Mouse (Mus musculus) fibroblast of lung, adult 2 months (primary cell): ENCODE results near the gene Slc35a3.
"Not testable (repeated sequence)": the region's sequence is repeated elsewhere in the genome, so short reads cannot be mapped to it uniquely, and the experiment has no call there.

Source experiments
- DNase-seq: peaks from one replicate; pipeline ENCODE4 v3.0.0-alpha.2; 2011; ENCODE audit warnings: low read depth

Gene Slc35a3

GRCm38 (mm10) chr3:116712436-116712881 lies at the start of gene Slc35a3:
Gene Slc35a3, minus strand, starts transcription at chr3:116712831.
- no peak for DNase-seq

GRCm38 (mm10) chr3:116752818-116753217 lies 40.2 kb upstream of the Slc35a3 start:
- no peak for DNase-seq

DNA sequence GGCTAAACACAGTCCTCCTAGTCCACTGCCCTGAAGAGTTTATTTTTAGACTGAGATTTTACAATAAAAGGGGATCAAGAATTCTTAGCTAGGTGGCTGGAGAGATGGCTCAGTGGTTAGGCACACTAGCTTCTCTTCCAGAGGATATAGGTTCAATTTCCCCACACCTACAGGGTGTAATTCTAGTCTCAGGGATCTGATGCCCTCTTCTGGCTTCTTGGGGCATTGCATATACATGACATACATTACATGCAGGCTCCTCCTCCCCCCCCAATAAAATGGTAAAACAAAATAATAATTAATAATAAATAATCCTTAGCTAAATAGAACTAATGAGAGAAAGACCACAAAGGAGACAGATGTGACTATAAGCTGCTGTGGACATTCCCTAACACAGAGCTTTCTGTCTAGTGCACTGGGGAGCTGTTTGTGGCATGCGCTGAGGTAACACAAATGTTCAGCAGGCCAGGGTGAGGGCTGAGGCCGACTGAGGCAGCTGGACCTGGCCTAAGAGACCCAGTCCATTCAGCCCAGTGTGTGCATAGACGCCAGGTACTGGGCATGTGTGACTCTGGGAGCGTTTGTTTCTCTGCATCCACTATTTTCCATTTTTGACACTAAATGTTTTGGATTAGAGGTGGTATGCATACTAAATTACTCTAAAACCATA lies 38.7 kb upstream of the Slc35a3 start:
- peak; percentile 19 for DNase-seq

- no peak for DNase-seq
These were observed 36.0 kb upstream of the Slc35a3 start for GRCm38 (mm10) chr3:116748391-116749170.

DNA sequence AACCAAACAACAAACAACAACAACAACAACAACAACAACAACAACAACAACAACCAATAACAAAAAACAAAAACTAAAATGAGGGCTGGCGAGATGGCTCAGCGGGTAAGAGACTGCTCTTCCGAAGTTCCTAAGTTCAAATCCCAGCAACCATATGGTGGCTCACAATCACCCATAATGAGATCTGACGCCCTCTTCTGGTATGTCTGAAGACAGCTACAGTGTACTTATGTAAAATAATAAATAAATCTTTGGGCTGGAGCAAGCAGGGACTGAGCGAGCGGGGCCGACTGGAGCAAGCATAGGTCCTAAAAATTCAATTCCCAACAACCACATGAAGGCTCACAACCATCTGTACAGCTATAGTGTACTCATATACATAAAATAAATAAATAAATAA lies 35.0 kb upstream of the Slc35a3 start:
- DNase-seq: not testable (repeated sequence)

GRCm38 (mm10) chr3:116740963-116741362 lies 28.3 kb upstream of the Slc35a3 start:
- no peak for DNase-seq

DNA sequence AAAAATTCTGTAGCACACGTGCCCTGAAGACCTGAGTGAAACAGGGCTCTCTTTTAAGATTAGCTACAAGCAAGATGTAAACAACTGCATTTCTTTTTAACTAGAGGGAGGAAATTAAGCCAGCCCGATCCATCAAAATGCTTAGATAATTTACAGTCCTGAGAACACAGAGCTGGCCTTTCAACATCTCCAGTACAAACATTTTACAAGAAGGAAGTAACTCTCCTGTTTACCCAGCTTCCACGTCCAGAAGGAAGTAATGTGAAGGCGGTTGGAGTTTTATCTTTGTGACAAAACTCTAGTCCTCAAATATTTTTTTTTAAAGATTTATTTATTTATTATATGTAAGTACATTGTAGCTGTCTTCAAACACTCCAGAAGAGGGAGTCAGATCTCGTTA lies 27.5 kb upstream of the Slc35a3 start:
- no peak for DNase-seq

GRCm38 (mm10) chr3:116737326-116737731 lies 24.7 kb upstream of the Slc35a3 start:
- DNase-seq: peak; percentile 17

DNA sequence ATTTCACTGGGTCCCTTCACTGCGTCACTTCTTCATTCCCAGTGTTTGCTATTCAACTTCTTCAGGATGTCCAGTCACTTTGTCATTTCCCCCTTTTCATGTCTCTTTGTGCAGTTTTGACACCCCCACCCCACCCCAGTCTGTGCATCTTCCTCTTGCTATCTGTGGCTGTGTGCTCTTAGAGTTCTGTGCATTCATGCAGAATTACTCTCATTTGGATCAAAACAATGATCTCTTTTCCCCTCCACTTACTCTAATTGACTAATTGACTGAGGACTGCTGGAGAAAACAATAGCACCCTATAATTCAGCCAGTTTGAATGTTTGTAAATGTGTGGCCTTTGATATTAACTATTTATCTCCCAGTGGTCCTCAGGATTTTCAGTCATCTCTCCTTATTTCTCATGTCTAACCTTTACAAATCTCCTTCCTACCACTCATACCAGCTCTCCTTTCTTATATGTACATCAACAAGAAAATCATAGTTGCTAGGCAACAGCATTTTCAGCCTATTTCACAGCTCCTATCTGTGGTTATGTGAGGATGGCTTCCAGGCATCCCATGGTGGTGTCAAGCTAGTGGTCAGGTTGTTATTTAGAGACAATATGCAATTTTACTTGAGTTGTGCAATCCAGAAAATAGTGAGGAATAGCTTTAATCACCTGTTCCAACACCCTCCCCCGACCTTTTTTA lies 17.0 kb upstream of the Slc35a3 start:
- no peak for DNase-seq

DNA sequence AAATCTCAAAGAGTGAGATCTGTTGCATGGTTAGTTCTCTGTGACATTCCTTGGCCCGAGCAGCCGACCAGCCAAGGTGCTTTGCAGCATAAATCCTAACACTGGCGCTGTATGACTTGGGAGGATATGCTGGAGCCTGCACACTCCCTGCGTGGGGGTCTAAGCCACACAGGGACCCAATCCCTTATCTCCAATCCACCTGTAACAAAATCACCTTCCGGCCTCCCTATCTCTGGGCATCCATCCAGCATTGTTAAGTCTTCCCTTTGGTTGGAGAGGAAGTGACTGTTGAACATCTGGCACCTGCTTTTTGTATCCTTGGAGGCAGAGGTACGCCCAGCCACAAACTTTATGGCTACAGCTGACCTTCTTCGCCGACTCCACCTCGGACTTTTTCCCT lies 14.2 kb upstream of the Slc35a3 start:
- no peak for DNase-seq

GRCm38 (mm10) chr3:116723496-116724481 lies 11.2 kb upstream of the Slc35a3 start:
- DNase-seq: no peak

GRCm38 (mm10) chr3:116722980-116723379 lies 10.3 kb upstream of the Slc35a3 start:
- DNase-seq: no peak

- no peak for DNase-seq
These were observed 6.3 kb upstream of the Slc35a3 start for GRCm38 (mm10) chr3:116718951-116719350.

DNA sequence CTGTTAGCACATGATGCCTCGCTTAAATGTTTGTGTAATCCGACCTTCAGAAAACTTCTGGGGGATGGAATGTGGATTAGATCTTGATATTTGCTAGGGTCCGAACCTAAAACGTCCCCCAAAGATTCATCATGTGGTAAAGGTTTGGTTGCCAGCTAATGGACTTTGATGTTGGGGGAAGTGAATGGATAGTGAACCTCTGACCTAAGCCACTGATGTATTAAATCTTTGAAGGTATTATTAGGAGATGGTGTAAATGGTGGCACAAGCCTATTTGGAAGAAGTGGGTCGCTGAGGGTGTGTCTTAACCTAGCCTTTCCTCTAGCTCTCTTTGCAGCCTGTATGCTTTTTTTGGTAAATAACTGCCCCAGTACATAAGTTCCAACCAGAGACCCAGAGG lies 400 bp upstream of the Slc35a3 start:
- no peak for DNase-seq

DNA sequence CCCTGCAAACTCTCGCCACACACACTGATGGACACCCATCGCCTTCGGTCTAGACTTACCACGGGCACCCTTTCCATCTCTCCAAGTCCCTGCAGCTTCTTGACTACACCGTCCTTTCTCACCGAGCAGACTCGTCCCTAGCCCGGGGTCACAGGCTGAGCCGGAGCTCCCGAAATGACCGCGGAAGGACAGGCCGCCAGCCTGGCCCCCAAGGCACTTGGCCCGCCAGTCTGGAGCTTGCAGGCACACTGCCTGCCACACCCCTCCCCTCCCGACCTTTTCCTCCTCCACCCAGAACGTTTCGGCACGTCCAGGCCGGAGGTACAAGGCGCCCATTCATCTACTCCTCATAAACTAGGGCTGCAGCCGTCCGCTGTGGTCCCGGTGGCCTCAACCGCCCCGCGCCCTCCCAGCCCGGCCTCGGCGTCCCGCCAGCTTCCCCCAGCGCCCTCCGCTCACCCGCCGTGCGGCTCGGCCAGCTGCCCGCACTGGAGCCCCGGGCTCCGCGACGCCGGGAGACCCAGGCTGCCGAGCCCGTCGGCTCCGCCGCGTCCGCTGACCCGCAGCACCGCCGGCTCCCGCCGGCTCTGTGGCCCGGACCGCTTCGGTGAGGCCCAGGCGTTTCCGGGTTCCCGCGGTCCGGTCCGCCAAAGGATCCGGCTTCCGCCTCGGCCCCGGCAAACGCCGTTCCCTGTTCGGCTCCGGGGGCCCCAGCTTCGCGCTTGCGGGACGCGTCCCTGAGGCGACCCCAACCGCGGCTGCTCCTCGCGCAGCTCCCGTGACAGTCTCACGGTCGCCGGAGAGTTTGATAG lies 801 bp downstream of the Slc35a3 start:
- peak; percentile 20 for DNase-seq

GRCm38 (mm10) chr3:116710941-116711340 lies 1.7 kb downstream of the Slc35a3 start:
- no peak for DNase-seq

- no peak for DNase-seq
These were observed 6.9 kb downstream of the Slc35a3 start for GRCm38 (mm10) chr3:116705637-116706204.

GRCm38 (mm10) chr3:116703835-116704234 lies 8.8 kb downstream of the Slc35a3 start:
- DNase-seq: no peak

- no peak for DNase-seq
These were observed 9.9 kb downstream of the Slc35a3 start for GRCm38 (mm10) chr3:116702647-116703272.

GRCm38 (mm10) chr3:116701601-116702000 lies 11.0 kb downstream of the Slc35a3 start:
- DNase-seq: no peak
